Mouse (Mus musculus) kidney, postnatal 0 days (tissue): Measurements from ENCODE around the gene Igsf21. TPM values are rescaled to one million over a fixed set of nuclear protein-coding genes. Genes with fewer than 3 reads are reported as not detected.
A peak's percentile ranks its signal among the peaks of the same experiment; 100 is the strongest.

Experiments
- ATAC-seq: fragments of 200-750 bp; cut with Nextera tagmentation; replicated peaks from 2 replicates; pipeline ENCODE4 v1.8.0; 2017; ENCODE audit warnings: low read depth, moderate number of reproducible peaks, moderate TSS enrichment, moderate library complexity; ENCODE audit not compliant: low FRiP score
- DNase-seq: peaks from one replicate; pipeline ENCODE4 v3.0.0-alpha.2; 2016; ENCODE audit warnings: low spot score
- H3K27ac ChIP-seq: fragments of 300-500 bp; sonication (generic); 2 replicates; pipeline ENCODE4 v1.5.1; 2014; ENCODE audit warnings: mild to moderate bottlenecking
- H3K27me3 ChIP-seq: fragments of 300-500 bp; sonication (generic); 2 replicates; pipeline ENCODE4 v1.6.1; 2014; ENCODE audit warnings: low read length, mixed read lengths; ENCODE audit not compliant: insufficient read depth
- H3K36me3 ChIP-seq: fragments of 300-500 bp; sonication (generic); 2 replicates; pipeline ENCODE4 v1.6.1; 2014; ENCODE audit warnings: low read length, mixed read lengths; ENCODE audit not compliant: insufficient read depth
- H3K4me1 ChIP-seq: fragments of 300-500 bp; sonication (generic); replicated peaks from 2 replicates; pipeline ENCODE4 v1.6.1; 2014; ENCODE audit warnings: antibody characterized with exemption, low read length, mixed read lengths; ENCODE audit not compliant: insufficient read depth
- H3K4me2 ChIP-seq: fragments of 300-500 bp; sonication (generic); 2 replicates; pipeline ENCODE4 v1.6.1; 2014; ENCODE audit warnings: mild to moderate bottlenecking, low read length, moderate library complexity, mixed read lengths
- H3K4me3 ChIP-seq: fragments of 300-500 bp; sonication (generic); replicated peaks from 2 replicates; pipeline ENCODE4 v1.5.1; 2014; ENCODE audit warnings: low read depth, low read length
- H3K9ac ChIP-seq: fragments of 300-500 bp; sonication (generic); 2 replicates; pipeline ENCODE4 v1.6.1; 2014; ENCODE audit warnings: low read depth, low read length
- H3K9me3 ChIP-seq: fragments of 300-500 bp; sonication (generic); replicated peaks from 2 replicates; pipeline ENCODE4 v1.6.1; 2016; ENCODE audit warnings: low read length, inconsistent platforms, mixed read lengths
- CTCF ChIP-seq: IDR thresholded peaks from 2 replicates; pipeline ENCODE4 v1.5.1; 2016; ENCODE audit warnings: antibody characterized with exemption, low read depth, mild to moderate bottlenecking, moderate library complexity
- WGBS: fragments of 180-500 bp; shearing (Covaris S2); extraction: QIAGEN DNeasy Blood & Tissue Kit; methylation state at CpG from one replicate; pipeline ENCODE4 v1.1.7; 2014; 5-methylcytosine and 5-hydroxymethylcytosine counted together
- polyA plus RNA-seq: library from polyadenylated mRNA; unstranded; fragments of >200 nt; fragmentation: Nextera tagmentation; extraction: Ambion mirVana; gene quantifications from 2 replicates; pipeline ENCODE4 v1.2.1, GENCODE M21; 2015

Gene Igsf21
- polyA plus RNA-seq, 1 experiment from 2014 or later = 1.3 TPM

GRCm38 (mm10) chr4:140113690-140114475 lies 132.7 kb downstream of the Igsf21 start:
- H3K27me3 ChIP-seq = peaks cover 13% of the 10 kb centered on the region; the same call in 1 of the 2 replicates
- ATAC-seq = no peak
- WGBS = 61% methylated on average over 18 of the region's 18 CpGs
- H3K4me3 ChIP-seq = no peak overlapping the region
- TF ChIP-seq CTCF = no peak
- no peak overlapping the region for H3K4me2 ChIP-seq
- H3K9me3 ChIP-seq = no peaks in the 10 kb centered on the region
- no peak for DNase-seq
- no peaks in the 10 kb centered on the region for H3K36me3 ChIP-seq
- H3K27ac ChIP-seq = no peak overlapping the region
- no peaks in the 10 kb centered on the region for H3K4me1 ChIP-seq
- H3K9ac ChIP-seq = no peak overlapping the region

GRCm38 (mm10) chr4:140109626-140109948 lies 137.0 kb downstream of the Igsf21 start:
- no peak for ATAC-seq
- H3K36me3 ChIP-seq = no peaks in the 10 kb centered on the region
- no peak overlapping the region for H3K4me2 ChIP-seq
- no peak for TF ChIP-seq CTCF
- 41% methylated on average over 6 of the region's 6 CpGs for WGBS
- H3K9ac ChIP-seq = no peak overlapping the region
- H3K27me3 ChIP-seq = peaks cover 14% of the 10 kb centered on the region; the same call in 1 of the 2 replicates
- H3K9me3 ChIP-seq = no peaks in the 10 kb centered on the region
- H3K4me1 ChIP-seq = no peaks in the 10 kb centered on the region
- DNase-seq = no peak
- H3K27ac ChIP-seq = no peak overlapping the region
- no peak overlapping the region for H3K4me3 ChIP-seq

- DNase-seq (no peak), ATAC-seq (no peak)
- no peaks in the 10 kb centered on the region for H3K36me3 ChIP-seq
- H3K4me3 ChIP-seq = 0 out of 2 replicates have a peak overlapping the region, but pooled peaks have one; percentile 2
- H3K9me3 ChIP-seq = no peaks in the 10 kb centered on the region
- H3K27ac ChIP-seq = no peak overlapping the region
- 5% methylated on average over 32 of the region's 32 CpGs for WGBS
- no peak for TF ChIP-seq CTCF
- H3K27me3 ChIP-seq = peaks cover 14% of the 10 kb centered on the region; the same call in 1 of the 2 replicates
- H3K4me2 ChIP-seq = 0 out of 2 replicates have a peak overlapping the region, but pooled peaks have one; percentile 31
- H3K4me1 ChIP-seq = no peaks in the 10 kb centered on the region
- H3K9ac ChIP-seq = no peak overlapping the region
Measured at GRCm38 (mm10) chr4:140108871-140109625, 137.5 kb downstream of the Igsf21 start.

DNA sequence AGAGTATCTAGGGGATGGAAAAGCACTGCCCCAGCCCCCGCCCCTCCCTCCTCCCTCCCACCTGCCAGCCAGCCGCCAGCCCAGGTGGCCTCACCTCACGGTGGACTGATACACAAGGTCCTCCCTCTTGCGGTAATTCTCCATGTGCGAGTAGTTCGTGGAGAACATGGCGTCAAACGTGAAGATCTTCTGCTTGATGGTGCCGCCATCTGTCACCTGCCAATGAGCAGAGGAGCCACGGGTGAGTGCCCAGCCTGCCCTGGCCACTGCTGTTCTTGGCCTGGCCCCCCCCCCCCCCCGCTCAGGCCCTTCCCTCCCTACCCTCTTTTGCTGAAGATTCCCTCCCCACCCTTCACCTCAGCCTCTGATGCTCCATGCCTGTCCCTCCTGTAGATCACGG lies 139.4 kb downstream of the Igsf21 start:
- Histone ChIP-seq H3K9ac (no peak overlapping the region), H3K4me2 (no peak overlapping the region), H3K4me1 (0 out of 2 replicates have a peak, but pooled peaks cover 3% of the 10 kb centered on the region), H3K9me3 (no peaks in the 10 kb centered on the region), H3K27me3 (peaks cover 19% of the 10 kb centered on the region; the same call in 1 of the 2 replicates), H3K27ac (no peak overlapping the region), H3K36me3 (no peaks in the 10 kb centered on the region), H3K4me3 (no peak overlapping the region)
- DNase-seq (no peak), ATAC-seq (no peak)
- 74% methylated on average over 11 of the region's 12 CpGs for WGBS
- no peak for TF ChIP-seq CTCF

DNA sequence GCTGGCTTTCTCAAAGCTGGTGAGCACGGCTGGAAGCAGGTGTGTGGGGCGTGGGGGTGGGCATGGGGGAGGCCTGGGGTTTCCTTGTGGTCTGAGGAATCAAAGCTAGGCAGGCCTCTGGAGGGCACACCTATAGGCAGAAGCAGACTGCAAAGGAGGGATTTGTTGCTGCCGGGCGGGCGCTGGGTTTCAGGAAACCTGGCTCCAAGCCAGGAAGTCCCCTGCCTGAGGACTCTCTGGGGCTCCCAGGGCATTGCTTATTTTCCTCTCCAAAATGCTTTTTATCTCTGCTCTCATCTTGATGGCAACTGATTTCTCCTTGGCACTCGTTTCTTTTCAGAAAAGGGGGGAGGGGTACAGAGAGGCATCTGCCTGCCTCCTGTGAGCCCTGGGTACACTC lies 141.8 kb downstream of the Igsf21 start:
- Histone ChIP-seq H3K4me1 (0 out of 2 replicates have a peak, but pooled peaks cover 3% of the 10 kb centered on the region), H3K4me2 (no peak overlapping the region), H3K9me3 (no peaks in the 10 kb centered on the region), H3K36me3 (no peaks in the 10 kb centered on the region), H3K27ac (no peak overlapping the region), H3K4me3 (no peak overlapping the region), H3K27me3 (peaks cover 15% of the 10 kb centered on the region; the same call in 1 of the 2 replicates), H3K9ac (no peak overlapping the region)
- no peak for DNase-seq
- no peak for ATAC-seq
- WGBS = 15% methylated on average over 6 of the region's 6 CpGs
- TF ChIP-seq CTCF = no peak

GRCm38 (mm10) chr4:140103341-140104027 lies 143.1 kb downstream of the Igsf21 start:
- H3K9me3 ChIP-seq = no peaks in the 10 kb centered on the region
- 3% methylated on average over 22 of the region's 28 CpGs for WGBS
- H3K36me3 ChIP-seq = no peaks in the 10 kb centered on the region
- H3K9ac ChIP-seq = no peak overlapping the region
- no peak overlapping the region for H3K4me3 ChIP-seq
- TF ChIP-seq CTCF = no peak
- peak overlapping the region; percentile 41 for H3K4me2 ChIP-seq
- DNase-seq (peak; percentile 38), ATAC-seq (no peak)
- 0 out of 2 replicates have a peak, but pooled peaks cover 5% of the 10 kb centered on the region for H3K27me3 ChIP-seq
- 0 out of 2 replicates have a peak, but pooled peaks cover 3% of the 10 kb centered on the region for H3K4me1 ChIP-seq
- no peak overlapping the region for H3K27ac ChIP-seq
